8 mouse cellular contexts compared by ENCODE assay signal in genomic region chr3:105151475-105152157, GRCm38 (mm10).
DNase-seq lines count a peak whose midpoint lies in the region; ATAC-seq and TF ChIP-seq lines count a peak whose summit lies in the region.

No protein-coding gene starts in this region.

- no peaks in the 10 kb centered on the region for H3K9me3 ChIP-seq in liver, embryonic 11.5 days (ENCODE audit: control insufficient read depth, low read length)
- H3K9me3 ChIP-seq in embryonic facial prominence, embryonic 10.5 days: no peaks in the 10 kb centered on the region
- no peaks in the 10 kb centered on the region for H3K9me3 ChIP-seq in midbrain, embryonic 11.5 days (ENCODE audit: control insufficient read depth, low read length)
- H3K9me3 ChIP-seq in stomach, embryonic 15.5 days: no peaks in the 10 kb centered on the region

- H3K4me3 ChIP-seq in liver, adult 2 months (ENCODE audit: insufficient read depth, low read depth, low read length): no peak overlapping the region
- no peak overlapping the region for H3K4me3 ChIP-seq in liver, embryonic 11.5 days (ENCODE audit: low read depth, low read length)
- H3K4me3 ChIP-seq in embryonic facial prominence, embryonic 10.5 days: no peak overlapping the region
- no peak overlapping the region for H3K4me3 ChIP-seq in midbrain, embryonic 11.5 days (ENCODE audit: low read depth, low read length)
- no peak overlapping the region for H3K4me3 ChIP-seq in stomach, embryonic 15.5 days (replicated peaks)

- no peaks in the 10 kb centered on the region for H3K27me3 ChIP-seq in liver, adult 2 months (ENCODE audit: control insufficient read depth, insufficient read depth, low read length)
- H3K27me3 ChIP-seq in liver, embryonic 11.5 days (replicated peaks; ENCODE audit: control insufficient read depth, insufficient read depth, low read length): no peaks in the 10 kb centered on the region
- H3K27me3 ChIP-seq in embryonic facial prominence, embryonic 10.5 days (replicated peaks; ENCODE audit: low read depth, poor library complexity, severe bottlenecking): 0 out of 2 replicates have a peak, but pooled peaks cover 12% of the 10 kb centered on the region
- no peaks in the 10 kb centered on the region for H3K27me3 ChIP-seq in midbrain, embryonic 11.5 days (ENCODE audit: control insufficient read depth, insufficient read depth, low read length)
- no peaks in the 10 kb centered on the region for H3K27me3 ChIP-seq in stomach, embryonic 15.5 days (replicated peaks)

- H3K4me2 ChIP-seq in liver, embryonic 11.5 days: no peak overlapping the region
- no peak overlapping the region for H3K4me2 ChIP-seq in midbrain, embryonic 11.5 days
- H3K4me2 ChIP-seq in stomach, embryonic 15.5 days: no peak overlapping the region

- TF ChIP-seq CTCF in liver, adult 2 months (IDR thresholded peaks at IDR 0.05; ENCODE audit: low read depth, low read length): 0 out of 2 replicates have a peak, but pooled peaks have one; percentile 15

- TF ChIP-seq POLR2A in liver, adult 2 months (IDR thresholded peaks at IDR 0.05; ENCODE audit: extremely low read depth, insufficient read depth, low read length): no peak

- H3K4me1 ChIP-seq in liver, adult 2 months (ENCODE audit: control insufficient read depth, insufficient read depth, low read length): no peaks in the 10 kb centered on the region
- H3K4me1 ChIP-seq in liver, embryonic 11.5 days (replicated peaks; ENCODE audit: control insufficient read depth, insufficient read depth, low read length): no peaks in the 10 kb centered on the region
- H3K4me1 ChIP-seq in embryonic facial prominence, embryonic 10.5 days: peaks cover 12% of the 10 kb centered on the region
- H3K4me1 ChIP-seq in midbrain, embryonic 11.5 days (ENCODE audit: control insufficient read depth, insufficient read depth, low read length): no peaks in the 10 kb centered on the region
- H3K4me1 ChIP-seq in stomach, embryonic 15.5 days: no peaks in the 10 kb centered on the region

- H3K9ac ChIP-seq in liver, adult 2 months (ENCODE audit: low read depth, low read length): no peak overlapping the region
- no peak overlapping the region for H3K9ac ChIP-seq in liver, embryonic 11.5 days (ENCODE audit: low read depth, low read length)
- H3K9ac ChIP-seq in midbrain, embryonic 11.5 days (ENCODE audit: low read length): no peak overlapping the region
- H3K9ac ChIP-seq in stomach, embryonic 15.5 days: no peak overlapping the region

- H3K79me2 ChIP-seq in liver, adult 2 months (ENCODE audit: control insufficient read depth, insufficient read depth, low read length): no peaks in the 10 kb centered on the region

- no peak for DNase-seq in liver, adult 2 months (ENCODE audit: extremely low read depth, low read depth, low spot score)
- no peak for DNase-seq in liver, embryonic 11.5 days (ENCODE audit: low spot score)
- DNase-seq in embryonic facial prominence, embryonic 10.5 days (ENCODE audit: low spot score): peak; percentile 65
- DNase-seq in layer of hippocampus, adult 9-11 months: peak; percentile 24
- peak; percentile 87 for DNase-seq in midbrain, embryonic 11.5 days (ENCODE audit: low spot score, missing footprints)

- no peak overlapping the region for H3K27ac ChIP-seq in liver, adult 2 months (replicated peaks; ENCODE audit: insufficient read depth, low read depth, low read length)
- no peak overlapping the region for H3K27ac ChIP-seq in liver, embryonic 11.5 days (ENCODE audit: low read depth, low read length)
- H3K27ac ChIP-seq in embryonic facial prominence, embryonic 10.5 days (replicated peaks): no peak overlapping the region
- no peak overlapping the region for H3K27ac ChIP-seq in midbrain, embryonic 11.5 days (ENCODE audit: low read depth, low read length)
- no peak overlapping the region for H3K27ac ChIP-seq in stomach, embryonic 15.5 days

- H3K36me3 ChIP-seq in liver, adult 2 months (ENCODE audit: control insufficient read depth, insufficient read depth, low read length): no peaks in the 10 kb centered on the region
- no peaks in the 10 kb centered on the region for H3K36me3 ChIP-seq in liver, embryonic 11.5 days (ENCODE audit: control insufficient read depth, insufficient read depth, low read length)
- no peaks in the 10 kb centered on the region for H3K36me3 ChIP-seq in embryonic facial prominence, embryonic 10.5 days (replicated peaks)
- no peaks in the 10 kb centered on the region for H3K36me3 ChIP-seq in midbrain, embryonic 11.5 days (ENCODE audit: control insufficient read depth, insufficient read depth, low read length)
- H3K36me3 ChIP-seq in stomach, embryonic 15.5 days: no peaks in the 10 kb centered on the region

- 26% methylated on average over 11 of the region's 11 CpGs for whole genome bisulfite sequencing in liver, adult 2 months
- WGBS in liver, embryonic 11.5 days: 21% methylated on average over 11 of the region's 11 CpGs
- 16% methylated on average over 11 of the region's 11 CpGs for WGBS in embryonic facial prominence, embryonic 10.5 days
- WGBS in midbrain, embryonic 11.5 days: 23% methylated on average over 11 of the region's 11 CpGs
- 17% methylated on average over 11 of the region's 11 CpGs for WGBS in stomach, embryonic 15.5 days

- no peak; the same call in 1 of the 2 replicates for ATAC-seq in liver, embryonic 11.5 days (replicated peaks; ENCODE audit: low FRiP score)
- ATAC-seq in hematopoietic stem cell, adult 5-6 weeks (replicated peaks in 1 of 2; ENCODE audit: insufficient read depth in 1 of 2, low FRiP score in 2 of 2, low TSS enrichment in 1 of 2, low read depth in 1 of 2, poor library complexity in 2 of 2, severe bottlenecking in 2 of 2): peak; percentile 84 to 87
- peak; percentile 65; the same call in 1 of the 2 replicates for ATAC-seq in midbrain, embryonic 11.5 days (ENCODE audit: low FRiP score)
- ATAC-seq in stomach, embryonic 15.5 days (ENCODE audit: insufficient read depth, low FRiP score, low read depth): peak; percentile 27; the same call in 1 of the 2 replicates
- ATAC-seq in monocyte, adult 5-6 weeks (replicated peaks; ENCODE audit: insufficient number of reproducible peaks, low FRiP score, low TSS enrichment, poor library complexity, severe bottlenecking): no peak

Comparison
In these comparisons a context has a peak if more than half of its experiments do, and no peak if none do; other contexts are left out.
1. DNase-seq: peak in embryonic facial prominence, embryonic 10.5 days (single experiment), layer of hippocampus, adult 9-11 months (single experiment) and midbrain, embryonic 11.5 days (single experiment); none in liver, adult 2 months (single experiment) and liver, embryonic 11.5 days (single experiment).
2. ATAC-seq: peak in hematopoietic stem cell, adult 5-6 weeks (2 of 2), midbrain, embryonic 11.5 days (single experiment) and stomach, embryonic 15.5 days (single experiment); none in liver, embryonic 11.5 days (single experiment) and monocyte, adult 5-6 weeks (single experiment).